Mouse (Mus musculus) kidney, adult 11 months (tissue): ENCODE measurements around the gene Egf.

Experiments
- DNase-seq: peaks from one replicate; pipeline ENCODE4 v3.0.0; 2022

Gene Egf

DNA sequence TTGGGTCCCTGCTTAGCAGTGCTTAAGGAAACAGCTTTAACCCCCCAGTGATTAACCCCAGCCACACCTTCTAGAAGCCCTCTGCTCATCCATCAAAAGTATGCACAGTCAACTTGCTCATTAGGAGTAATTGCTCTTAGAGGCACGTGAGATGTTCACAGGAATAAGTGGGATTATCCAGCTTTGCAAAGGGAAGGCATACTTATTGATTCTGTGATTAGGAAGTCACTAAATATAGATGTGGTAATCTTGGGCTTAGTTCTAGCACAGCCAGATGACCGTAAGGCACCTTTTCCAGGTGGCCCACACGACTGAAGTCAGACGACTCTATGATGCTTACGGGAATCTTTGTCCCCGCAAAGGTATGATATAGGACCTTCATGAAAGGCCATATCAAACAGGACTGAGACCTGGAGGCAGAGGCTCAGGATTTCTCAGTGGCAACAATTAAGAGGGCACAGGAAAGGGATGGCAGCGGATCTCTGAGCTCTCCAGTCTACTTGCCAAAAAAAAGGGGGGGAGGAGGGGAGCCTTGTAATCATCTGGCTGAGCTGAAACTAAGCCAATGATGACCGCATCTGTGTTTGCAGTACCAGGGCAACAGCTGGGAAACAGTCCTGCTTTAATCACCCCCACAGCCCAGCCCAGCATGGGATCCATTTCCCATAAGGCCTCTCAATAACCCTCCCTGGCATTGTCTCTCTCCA lies 105.4 kb downstream of the Egf start:
- no peak for DNase-seq

DNA sequence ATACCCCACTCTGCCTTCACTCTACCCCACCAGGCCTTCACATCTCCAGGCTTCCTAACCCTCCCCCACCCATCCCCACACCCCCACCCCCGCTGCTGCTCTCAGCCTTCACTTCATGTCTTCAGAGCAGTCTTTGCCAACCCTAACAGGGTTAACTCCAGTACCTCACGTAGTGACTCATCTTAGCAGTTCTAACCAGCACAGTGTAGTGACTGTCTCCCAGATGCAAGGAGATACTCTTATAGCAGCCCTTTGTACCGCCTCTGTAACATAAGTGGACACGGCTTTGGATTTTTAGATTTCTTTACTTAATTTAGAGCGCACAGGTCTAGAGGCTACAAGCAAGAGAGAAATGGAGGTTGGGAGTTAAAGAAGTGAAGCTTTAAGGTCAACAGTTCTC lies 106.5 kb downstream of the Egf start:
- DNase-seq: no peak

- no peak for DNase-seq
These were observed 107.8 kb downstream of the Egf start for GRCm38 (mm10) chr3:129647312-129647711.

DNA sequence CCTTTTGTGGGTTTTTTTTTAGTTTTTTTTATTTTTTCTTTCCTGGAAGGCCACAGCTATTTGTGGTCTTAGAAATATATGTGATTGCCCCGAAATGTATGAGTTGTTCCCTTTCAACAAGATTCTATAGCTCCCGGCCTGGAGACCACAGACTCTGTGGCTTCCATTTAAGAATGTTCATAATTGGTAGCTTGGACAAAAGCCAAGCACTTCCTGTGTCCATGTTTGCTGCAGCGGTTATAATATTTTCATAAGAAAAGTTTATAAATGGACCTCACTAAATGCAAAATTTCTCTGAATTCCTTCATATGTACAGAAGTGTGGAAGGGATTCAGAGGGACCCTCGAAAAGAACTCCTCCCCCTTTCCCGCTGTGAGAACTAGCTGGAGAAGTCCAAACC lies 108.3 kb downstream of the Egf start:
- no peak for DNase-seq

DNA sequence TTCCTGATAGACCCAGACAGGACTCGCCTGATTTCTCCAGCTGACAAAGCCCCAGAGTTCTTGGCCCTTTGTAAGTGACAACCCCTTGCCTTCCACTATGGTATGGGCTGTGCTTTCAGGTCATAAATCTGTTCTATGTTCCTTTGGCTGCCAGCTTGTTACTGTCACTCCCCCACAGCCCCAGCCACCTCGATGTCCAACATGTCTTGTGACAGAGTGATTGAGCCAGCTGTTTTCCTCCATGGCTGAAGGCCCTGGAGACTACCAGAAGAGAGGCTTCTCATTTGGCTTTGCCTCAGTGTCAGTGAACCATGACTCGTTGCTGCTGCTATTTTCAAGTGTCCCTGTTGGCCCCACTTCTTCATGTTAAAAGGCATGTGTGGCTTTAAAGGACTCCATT lies 109.7 kb downstream of the Egf start:
- no peak for DNase-seq

DNA sequence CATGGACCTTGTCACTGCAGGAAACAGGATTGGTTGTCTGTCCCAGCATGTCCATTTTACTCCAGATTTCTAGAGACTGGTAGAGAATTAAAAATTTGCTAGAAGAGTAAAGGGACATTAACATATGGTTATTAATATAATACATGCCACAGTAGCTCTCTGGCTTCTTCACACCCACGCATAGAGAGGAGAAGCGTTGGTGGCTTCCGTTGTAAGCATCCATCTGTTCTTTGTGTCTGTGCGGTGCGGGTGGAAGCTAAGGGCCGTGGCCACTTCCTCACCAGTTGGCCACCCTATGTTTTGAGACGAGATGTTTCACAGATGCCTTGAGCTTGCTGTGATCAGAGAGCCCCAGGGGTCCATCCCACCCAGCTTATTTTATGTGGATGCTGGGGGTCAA lies 113.5 kb downstream of the Egf start:
- DNase-seq: no peak

DNA sequence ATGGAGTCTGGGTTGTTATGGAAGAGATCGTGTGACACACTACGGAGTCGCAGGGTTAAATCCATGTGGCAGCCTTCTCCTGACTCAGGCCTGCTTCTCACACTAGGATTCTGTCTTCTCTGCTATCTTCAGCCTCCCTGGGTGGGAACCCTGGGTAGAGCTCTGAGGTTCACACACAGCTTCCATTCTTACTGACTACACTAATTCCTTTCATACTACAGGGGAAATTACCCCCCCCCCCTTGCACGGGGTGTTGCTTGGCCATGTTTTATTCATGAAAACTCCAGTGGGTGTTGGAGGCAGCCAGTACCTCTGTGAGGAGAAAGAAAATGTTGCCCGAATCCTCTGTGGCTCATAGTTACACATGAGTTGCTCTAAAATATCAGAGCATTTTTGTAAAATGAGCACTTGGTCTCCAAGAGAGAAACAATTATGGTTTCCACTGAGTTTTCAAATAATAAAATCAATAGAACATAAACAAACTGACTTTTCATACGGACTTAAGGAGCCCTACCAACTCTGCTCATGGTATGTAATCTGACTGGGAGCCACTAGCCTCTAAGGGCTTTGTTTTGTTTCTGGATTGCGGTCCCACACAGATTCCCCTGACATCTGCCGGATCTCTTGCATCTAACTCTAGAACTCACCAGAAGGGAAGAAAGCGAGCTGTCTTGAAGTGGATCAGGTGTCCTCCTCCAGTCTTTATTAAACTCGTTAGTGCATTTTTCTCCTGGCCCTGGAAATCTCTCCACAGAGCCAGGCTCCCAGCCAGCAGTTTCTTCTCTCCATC lies 114.7 kb downstream of the Egf start:
- no peak for DNase-seq

DNA sequence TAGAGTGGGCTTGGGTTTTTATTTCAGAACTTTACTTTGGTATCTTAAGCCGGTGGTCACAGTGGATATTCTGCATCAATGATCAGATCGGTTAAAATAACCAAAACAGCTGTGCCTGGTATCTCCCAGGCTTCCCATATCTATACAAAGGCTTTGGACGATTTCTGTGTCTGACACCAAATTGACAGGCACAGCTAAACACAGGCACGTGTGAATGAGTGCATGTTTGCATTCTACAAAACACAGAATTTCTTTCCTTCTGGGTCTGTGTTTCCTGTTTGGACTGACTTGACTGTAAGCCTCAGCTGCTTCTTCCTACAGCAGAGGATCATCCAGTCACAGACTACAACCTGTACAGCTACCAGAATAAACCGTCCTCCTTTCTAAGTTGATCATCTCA lies 115.4 kb downstream of the Egf start:
- no peak for DNase-seq

GRCm38 (mm10) chr3:129637446-129637845 lies 117.7 kb downstream of the Egf start:
- DNase-seq: no peak

- no peak for DNase-seq
These were observed 120.7 kb downstream of the Egf start for GRCm38 (mm10) chr3:129634260-129634901.

DNA sequence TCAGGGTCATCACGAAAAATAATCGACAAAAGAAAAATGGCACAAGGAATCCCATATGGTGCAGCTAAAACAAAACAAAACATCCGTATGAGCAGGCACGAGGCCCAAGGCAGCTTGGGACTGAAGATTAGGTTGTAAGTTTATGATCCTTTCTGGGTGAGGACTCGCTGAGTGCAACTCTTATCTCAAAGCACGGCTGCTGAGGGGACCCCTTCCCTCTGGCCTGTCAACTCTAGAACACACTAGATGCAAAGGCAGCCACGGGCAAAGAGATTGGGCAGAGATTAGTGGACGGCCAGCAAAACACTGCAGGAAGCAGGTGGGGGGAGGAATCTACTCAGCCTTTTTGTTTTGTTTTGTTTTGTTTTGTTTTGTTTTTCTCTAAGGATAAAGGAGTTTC lies 121.6 kb downstream of the Egf start:
- DNase-seq: no peak

DNA sequence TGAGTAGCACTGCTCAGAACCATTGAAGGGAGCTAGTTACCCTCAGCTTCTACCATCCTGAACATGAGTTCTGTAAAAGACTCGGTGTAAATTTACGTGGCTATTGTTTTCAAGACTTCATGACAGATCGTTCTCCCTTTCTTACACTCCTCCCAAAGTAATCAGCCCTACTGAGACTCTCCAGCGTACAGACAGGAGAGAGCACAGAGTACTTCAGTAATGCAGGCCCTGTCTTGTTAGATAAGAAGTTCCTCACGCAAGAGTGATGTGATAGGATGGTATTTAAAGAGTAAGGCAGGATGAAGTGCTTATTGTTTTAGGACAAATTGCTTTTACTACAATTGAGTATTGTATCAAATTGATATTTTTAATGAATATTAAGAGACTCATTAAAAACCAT lies 123.3 kb downstream of the Egf start:
- DNase-seq: no peak

- no peak for DNase-seq
These were observed 124.1 kb downstream of the Egf start for GRCm38 (mm10) chr3:129631018-129631417.
